Mouse (Mus musculus) fat pad, adult 2 months (tissue): ENCODE data around the gene Ace.
"Not testable (repeated sequence)": the region's sequence is repeated elsewhere in the genome, so short reads cannot be mapped to it uniquely, and the experiment has no call there.

Source experiments
- DNase-seq: peaks from one replicate; pipeline ENCODE4 v3.0.0-alpha.2; 2011; ENCODE audit warnings: low read depth, low spot score; ENCODE audit errors: extremely low read depth

Gene Ace

DNA sequence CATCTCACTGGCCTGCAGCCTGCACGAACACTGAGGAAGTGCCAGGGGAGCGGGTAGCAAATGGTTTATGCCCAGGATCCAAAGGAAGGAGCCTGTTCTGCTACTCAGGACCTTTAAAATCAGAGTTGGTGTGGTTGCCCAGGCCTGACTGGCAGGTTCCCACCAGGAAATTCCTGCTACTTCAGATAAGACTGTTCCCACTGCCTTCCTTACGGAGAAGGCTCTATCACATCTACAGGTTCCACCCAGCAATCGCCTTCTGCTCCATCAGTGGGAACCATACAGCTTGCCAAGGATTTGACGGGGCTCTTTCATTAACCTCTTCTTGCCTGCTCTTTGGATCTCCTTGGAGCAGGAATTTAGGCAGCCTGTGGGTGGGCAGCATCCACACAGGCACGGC, 19.7 kb downstream of the Ace start:
- no peak for DNase-seq

DNA sequence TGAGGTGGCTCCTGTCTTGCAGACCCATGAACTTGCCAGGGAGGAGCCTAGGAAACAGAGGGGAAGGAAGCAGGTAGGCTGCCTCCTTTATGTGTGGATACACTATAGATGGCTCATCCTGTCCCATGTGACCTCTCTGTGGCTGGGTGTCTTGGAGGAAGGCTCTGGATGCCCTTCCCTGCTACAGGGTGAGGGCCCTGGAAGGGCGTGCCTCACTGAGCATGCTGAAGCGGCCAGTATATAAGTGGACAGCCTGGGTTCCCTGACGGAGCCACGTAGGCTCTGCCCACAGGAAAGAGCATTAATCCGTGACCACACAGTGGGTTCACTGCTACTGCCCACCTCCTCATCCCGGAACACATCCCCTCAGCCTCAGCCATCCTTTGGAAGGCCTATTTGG, 21.7 kb downstream of the Ace start:
- DNase-seq, result no peak

DNA sequence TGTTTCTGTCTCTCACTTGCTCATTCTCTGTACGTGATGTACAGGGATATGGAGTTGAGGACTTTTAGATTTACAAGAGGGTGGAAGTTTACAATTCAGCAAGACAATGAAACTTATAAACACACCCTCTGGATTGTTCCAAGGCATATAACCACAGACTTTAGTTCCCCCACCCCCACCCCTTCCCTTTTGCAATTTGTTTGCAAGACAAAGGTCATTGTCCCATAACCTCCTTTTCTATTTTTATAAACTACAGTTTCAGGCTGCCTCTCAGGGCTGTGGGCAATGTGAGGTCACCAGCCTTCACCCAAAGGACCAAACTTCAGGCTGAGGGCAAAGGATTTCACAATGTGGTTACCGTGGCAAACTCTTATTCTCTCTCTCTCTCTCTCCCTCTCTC, 22.5 kb downstream of the Ace start:
- DNase-seq, result no peak

DNA sequence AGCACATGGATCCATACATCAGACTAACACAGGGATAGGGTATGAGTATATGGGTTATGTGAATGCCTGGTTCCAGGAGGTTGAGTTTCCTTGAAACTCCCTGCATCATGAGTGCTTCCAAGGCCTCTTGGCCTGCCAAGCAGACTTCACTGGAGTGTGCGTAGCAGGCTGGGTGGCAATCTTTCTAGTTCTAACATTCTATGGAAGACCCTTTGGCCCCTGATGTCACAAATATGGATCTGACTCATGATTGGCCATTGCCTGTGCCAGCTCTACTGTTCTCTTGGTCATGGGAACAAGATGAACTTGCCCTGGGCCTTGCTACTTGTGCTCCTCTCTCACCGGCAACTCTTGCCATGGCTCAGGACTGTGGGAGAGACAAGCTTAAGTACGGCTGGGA, 26.6 kb downstream of the Ace start, which contains the start of gene Ace3:
Ace3 (plus strand) TSS at position 301 of the 400 bp plus-strand sequence.
- DNase-seq, result no peak

DNA sequence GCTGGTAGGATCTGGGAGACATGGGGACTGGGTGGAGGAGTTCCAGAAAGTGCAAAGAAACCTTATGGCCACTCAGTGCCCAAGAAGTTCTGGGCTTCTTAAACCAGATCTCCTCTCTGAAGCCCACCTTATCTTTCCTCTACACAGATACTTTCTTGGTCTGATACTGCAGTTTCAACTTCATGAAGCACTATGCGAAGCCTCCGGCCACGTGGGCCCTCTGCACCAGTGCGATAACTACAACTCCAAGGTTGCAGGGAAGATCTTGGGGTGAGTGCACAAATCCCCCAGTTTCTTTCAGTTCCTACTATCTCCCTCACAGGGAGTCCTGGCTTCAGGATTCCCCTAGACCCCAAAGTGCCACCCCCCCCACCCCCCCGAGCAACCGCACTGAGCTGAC, 32.3 kb downstream of the Ace start:
- DNase-seq, result no peak

DNA sequence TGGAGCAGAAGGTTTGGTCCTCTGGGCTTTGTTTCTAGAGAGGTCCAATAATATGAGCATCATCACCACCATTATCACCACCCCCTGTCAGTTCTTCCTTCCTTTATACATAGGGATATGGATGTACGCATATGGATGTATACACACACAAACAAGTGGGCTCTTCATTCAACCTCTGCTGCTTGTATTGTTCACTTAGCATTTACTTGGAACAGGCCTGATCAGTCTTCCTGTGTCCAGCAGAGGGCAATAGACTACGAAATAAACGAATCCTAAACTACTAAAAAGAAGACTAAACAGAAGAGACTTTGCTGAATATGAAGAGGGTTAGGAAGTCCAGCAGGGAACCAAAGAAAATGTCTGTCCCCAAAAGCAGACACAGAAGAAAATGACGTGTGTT, 34.0 kb downstream of the Ace start:
- no peak for DNase-seq

DNA sequence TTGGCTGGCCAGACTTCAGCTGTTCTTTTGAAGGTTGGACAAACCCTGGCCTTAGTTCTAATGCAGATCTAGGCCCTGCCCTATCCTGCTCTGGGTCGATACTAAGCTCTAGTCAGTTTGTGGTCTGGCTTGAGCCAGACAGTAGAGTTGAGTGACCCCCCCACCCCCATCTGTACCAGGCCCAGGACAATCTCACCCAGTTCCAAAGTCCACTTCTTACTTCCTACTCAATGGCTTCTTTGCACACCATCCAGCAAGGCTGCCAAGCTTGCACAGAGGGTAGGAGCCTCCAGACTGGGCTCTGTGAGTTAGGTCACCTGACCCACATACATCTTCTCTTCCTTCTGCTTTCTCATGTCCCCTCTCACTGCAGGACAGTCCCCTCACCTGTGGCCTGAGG, 36.8 kb downstream of the Ace start:
- DNase-seq, result no peak

DNA sequence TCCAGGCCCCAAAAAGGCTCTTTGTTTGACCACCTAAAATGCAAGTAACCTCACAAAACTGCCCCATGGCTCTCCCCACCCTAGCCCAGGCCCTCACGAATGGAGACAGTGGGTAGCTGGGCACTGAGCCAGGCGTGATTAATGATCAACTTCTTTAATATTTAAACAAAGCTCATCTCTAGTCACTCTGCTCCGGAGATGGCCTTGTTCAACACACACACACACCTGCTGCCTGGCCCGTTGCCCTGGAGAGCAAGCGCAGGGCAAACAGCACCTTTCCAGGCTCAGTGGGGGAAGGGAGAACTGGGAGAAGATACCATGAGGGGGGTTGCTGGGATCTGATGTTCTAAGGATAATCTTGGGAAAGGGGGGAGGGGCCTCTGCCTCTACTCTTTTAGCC, 38.2 kb downstream of the Ace start:
- DNase-seq, result no peak

DNA sequence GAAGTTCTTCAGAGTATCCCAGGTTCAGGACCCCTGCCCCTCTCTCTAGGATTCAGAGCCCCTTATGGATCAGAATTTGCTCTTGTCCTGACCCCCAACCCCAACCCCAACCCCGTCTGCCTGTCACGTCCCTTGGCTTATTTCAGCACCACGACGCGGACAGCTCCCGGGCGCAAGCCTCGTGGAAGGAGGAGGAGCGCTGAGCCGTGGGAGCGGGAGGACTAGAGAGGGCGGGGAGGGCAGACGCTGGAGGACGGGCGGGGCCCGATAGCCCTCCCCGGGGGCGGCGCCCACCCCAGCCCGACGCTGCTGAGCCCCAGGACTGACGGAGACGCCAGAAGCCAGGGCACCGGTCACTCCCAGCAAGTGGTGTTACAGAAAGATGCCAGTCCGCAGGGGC, 40.1 kb downstream of the Ace start, which contains the start of gene Kcnh6:
Kcnh6 (plus strand) TSS at position 304 of the 400 bp plus-strand sequence.
- DNase-seq, result no peak

DNA sequence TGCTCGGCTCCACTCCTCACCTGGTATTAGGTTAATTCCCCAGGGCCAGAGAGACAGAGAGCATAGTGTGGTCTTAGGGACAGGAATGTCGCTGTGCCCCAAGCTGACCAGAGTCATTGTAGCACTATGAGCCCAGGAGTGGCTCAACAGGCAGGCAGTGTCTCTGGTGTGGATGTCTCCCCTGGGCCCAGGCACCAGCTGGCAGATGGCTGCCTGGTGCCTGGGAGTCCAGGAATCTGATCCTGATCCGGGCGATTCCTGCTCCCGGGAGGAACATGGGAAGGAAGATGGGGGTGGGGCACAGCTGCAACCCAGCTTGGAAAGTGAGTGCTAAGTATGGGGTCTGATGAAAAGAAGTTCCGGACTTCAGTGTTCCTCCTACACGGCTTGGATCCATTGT, 45.0 kb downstream of the Ace start:
- no peak for DNase-seq

DNA sequence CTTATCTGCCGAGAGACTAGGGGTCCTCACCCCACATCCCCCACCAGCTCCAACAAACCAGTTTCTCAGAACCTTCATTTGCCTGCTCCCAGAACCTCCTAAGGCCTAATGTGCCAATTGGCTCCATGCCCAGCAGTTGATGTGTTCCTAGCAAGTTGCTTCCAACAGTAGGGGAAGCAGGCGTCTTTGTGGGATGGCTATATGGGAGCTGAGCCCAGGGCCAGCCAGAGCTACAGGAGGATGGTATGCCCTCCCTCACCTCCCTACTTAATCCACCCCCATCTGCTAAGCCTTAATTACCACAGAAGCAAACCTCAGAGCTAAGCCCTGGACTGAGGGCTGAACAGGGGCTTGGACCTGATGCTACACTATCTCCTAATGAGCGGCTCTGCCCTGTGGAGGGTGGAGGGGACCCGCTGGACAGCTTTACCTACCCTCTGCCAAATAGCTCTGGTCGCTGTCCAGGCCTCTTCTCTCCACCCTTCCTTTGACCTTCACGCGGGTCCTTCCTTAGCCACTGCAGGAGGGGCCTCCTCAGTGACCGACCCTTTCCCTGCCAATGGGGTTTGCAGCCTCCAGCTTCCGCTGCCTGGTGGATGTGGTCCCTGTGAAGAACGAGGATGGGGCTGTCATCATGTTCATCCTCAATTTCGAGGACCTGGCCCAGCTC, 45.9 kb downstream of the Ace start:
- no peak for DNase-seq

DNA sequence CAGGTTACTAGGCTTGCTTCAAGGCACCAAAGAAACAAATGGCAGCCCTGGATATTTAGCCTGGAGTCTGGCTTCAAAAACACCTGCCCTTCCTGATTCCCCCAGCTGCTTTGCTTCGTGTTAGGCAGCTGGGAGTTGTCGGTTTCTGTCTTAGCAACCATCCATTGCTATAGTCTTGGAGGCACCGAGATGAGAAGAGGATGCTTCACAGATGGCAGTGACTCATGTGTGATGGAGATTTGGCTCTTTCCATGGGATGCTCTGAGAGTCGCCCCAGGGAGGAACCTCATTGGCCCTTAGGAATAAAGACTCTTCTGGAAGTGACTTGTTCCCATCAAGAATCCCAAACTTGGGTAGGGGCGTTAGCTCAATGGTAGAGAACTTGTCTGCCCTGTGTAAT, 48.7 kb downstream of the Ace start:
- DNase-seq, result no peak

DNA sequence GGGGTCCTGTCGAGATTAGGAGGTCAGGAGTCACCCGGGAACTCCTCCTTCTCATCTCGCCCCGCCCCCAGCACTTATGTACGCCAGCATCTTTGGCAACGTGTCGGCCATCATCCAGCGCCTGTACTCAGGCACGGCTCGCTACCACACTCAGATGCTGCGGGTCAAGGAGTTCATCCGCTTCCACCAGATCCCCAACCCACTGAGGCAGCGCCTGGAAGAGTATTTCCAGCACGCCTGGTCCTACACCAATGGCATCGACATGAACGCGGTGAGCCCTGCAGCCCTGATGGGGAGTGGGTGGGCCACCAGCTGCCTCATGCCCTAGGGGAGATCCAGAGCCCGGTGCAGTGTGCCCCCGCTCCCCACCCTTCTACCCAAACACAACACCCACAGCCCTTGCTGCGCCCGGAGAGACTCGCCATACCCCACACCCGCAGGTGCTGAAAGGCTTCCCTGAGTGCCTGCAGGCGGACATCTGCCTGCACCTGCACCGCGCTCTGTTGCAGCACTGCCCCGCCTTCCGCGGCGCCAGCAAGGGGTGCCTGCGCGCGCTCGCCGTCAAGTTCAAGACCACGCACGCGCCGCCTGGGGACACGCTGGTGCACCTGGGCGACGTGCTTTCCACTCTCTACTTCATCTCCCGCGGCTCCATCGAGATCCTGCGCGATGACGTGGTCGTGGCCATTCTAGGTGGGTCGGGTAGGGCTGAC, 52.5 kb downstream of the Ace start:
- DNase-seq, result no peak

DNA sequence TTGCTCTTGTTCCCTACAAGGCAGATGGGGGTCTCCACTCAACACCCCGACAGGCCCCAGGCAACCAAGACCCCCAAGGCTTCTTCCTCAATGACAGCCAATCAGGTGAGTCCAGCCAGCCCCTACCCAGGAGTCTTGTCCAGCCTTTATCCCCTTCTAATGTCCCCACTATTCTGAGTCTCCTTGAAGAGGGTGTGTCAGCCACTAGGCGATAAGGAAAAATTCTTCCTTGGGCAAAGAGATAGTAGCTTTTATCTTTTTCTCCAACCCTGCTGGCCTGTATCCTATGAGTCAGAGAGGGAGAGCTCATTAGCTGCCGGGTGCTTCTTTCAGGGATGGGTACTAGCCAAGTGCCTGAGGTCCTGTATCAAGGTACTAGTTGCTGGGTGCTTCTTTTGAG, 58.0 kb downstream of the Ace start:
- no peak for DNase-seq

DNA sequence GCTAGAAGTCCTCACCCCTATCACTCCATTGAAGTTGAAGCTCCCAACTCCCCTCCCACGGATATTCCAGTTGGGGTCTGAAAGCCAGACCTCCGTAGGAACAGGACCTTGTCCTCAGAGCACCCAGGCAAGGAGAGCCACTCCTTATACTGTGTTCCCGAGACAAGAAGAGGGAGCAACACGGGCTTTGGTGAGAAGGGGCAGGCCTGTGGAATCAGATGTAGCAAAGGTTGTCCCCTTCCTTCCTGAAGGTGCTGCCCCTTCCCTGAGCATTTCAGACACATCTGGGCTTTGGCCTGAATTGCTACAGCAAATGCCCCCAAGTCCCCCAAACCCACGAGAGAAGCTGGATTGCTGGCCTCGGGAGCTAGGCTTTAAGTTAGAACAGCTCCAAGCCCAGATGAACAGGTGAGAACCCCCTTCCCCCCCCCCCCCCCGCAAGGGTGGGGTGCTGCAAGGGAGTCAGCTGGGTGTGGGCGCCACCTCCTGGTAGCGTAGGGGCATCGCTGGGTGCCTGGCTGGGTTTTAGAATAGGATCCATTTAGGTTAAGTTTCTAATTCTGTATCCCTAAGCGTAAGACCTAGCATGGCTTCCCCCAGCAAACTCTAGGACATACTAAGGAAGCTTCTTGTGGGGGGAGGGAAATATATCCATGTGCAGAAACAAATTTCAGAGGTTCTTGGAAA, 58.9 kb downstream of the Ace start:
- no peak for DNase-seq

DNA sequence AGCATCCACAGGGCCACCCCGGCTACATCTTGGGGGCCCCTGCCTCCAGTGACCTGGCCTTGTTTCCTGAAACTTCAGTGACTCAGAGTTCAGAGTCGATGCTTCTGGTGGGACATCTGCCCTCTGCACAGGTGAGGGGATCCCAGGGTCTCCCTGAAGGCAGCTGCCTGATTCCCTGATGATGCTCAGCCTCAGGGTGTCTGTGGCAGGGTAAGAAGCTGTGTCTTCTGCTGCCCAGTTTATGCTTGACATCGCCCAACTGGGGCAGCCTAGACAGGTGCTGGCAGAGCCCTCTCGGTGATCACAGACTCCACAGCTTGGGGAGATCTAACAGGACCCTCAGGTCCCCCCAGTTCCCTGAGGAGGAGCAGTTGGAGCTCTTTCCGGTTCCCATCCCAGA, 59.9 kb downstream of the Ace start:
- DNase-seq, result no peak

DNA sequence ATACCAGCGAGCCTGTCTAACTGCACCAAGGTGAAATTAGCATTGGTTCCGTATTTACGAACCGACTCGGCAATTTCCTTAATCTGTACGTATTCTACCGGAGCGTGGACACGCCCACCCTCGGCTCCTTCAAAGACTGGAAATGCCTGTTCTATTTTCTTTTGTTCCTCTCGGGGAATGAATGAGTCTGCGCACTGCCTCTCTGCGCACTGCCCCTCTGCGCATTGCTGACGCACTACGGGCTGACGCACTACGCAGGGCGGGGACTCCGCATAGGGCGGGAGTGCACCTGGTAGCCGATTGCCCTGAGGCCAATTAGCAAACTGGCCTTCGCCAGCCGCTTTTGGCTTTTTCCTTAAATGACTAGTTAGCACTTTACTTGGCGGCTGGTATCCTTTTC, 64.3 kb downstream of the Ace start:
- not testable (repeated sequence) for DNase-seq

DNA sequence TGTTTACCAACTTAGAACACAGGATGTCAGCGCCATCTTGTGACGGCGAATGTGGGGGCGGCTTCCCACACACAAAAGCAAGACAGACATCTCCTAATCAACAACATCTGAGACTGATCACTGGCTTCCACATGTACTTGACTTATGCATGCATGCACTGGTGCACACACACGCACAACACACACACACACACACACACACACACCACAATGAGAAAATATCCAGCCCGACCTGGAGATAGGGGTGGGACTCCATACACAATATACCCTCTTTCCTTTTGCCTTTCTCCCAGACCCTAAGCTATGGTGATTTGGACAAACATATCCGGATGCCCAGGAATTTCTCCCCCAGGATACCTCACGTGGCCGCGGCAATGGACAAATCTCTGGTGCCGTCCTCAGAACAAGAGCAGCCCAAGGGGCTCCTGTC, 65.8 kb downstream of the Ace start:
- DNase-seq, result no peak

DNA sequence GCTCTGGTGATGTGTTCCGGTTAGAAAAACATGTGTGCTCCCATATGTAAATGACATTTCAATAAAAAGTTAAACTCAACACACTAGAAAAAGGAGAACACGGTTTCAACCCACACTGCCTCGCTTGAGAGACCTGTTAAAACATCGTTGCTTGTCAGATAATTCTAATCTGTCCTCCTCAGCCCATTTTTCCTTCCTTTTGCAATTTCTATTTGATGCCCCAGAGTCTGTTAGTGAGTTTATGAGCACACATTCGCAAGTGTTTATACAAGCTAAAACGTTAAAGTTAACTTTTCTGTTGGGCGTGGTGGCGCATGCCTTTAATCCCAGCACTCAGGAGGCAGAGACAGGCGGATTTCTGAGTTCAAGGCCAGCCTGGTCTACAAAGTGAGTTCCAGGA, 67.2 kb downstream of the Ace start:
- DNase-seq, result no peak

DNA sequence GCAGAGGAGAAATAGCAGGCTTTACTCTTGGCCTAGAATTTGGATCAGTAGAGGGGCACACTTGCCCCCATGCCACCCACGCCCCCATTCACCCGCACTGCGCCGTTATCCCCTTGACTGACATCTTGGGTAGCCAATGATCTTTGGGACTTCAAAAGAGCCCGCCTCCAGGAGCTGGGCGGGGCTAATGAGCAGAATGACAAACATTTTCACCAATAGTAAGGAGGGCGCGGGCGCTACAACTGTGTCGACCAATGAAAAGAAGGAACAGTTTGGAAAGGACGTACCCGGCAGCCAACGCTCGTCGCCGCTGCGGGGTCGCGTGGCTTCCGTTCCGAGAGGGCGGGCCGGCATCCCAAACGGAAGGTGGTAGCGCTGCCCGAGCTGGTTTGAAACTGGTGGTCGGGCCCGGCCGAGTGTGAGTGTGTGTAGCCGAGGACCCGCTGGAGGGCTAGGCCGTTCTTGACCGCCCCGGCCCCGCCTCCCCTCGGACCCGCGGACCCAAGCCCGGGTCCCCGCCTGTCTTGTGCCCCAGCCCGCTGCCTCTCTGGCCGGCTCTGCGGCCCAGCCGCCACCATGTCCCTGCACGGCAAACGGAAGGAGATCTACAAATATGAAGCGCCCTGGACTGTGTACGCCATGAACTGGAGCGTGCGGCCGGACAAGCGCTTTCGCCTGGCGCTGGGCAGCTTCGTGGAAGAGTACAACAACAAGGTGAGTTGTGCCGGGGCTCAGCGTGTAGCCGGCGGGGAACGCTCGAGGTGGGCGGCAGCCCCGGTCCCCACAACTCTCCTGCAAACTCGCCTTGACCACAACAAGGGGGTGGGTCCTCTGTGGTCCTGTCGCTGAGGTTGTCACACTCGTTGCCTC, 69.0 kb downstream of the Ace start, which contains the start of gene Dcaf7:
Dcaf7 (plus strand) TSS at position 325 of the 870 bp plus-strand sequence.
- peak; percentile 80 for DNase-seq

DNA sequence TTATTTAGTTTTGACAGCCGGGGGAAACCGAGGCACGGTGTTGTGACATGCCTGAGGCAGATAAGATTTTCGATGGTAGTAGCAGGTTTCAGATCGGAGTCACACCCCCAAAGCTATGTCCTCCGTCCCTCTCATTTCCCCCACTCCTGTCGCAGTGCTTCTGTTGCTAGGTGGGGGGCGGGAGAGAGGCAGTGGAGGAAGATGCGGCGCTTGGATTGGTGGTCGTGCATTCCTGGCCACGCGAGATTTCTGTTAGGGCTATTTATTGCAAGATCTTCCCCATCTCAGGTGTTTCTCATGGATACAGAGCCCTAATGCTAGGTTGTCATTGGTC, 69.6 kb downstream of the Ace start:
- DNase-seq, result no peak
